Mouse (Mus musculus) thymus, postnatal 4 days (tissue): ENCODE measurements around the gene Rtn4rl2.
A peak's percentile ranks its signal among the peaks of the same experiment; 100 is the strongest.

ENCODE experiments used
- DNase-seq: peaks from one replicate; pipeline ENCODE4 v3.0.0; 2021

Rtn4rl2 gene

GRCm38 (mm10) chr2:84884611-84885010 lies 1.9 kb downstream of the Rtn4rl2 start:
- no peak for DNase-seq

GRCm38 (mm10) chr2:84883942-84884341 lies 2.6 kb downstream of the Rtn4rl2 start:
- peak; percentile 2 for DNase-seq

- peak; percentile 2 for DNase-seq
These were observed 3.0 kb downstream of the Rtn4rl2 start for GRCm38 (mm10) chr2:84883530-84883929.

GRCm38 (mm10) chr2:84883084-84883483 lies 3.4 kb downstream of the Rtn4rl2 start:
- DNase-seq, result peak; percentile 3

GRCm38 (mm10) chr2:84882606-84883005 lies 3.9 kb downstream of the Rtn4rl2 start:
- peak; percentile 14 for DNase-seq

GRCm38 (mm10) chr2:84880590-84880989 lies 5.9 kb downstream of the Rtn4rl2 start:
- peak; percentile 12 for DNase-seq

GRCm38 (mm10) chr2:84875842-84876241 lies 10.7 kb downstream of the Rtn4rl2 start:
- DNase-seq, result no peak

GRCm38 (mm10) chr2:84872105-84872716 lies 14.3 kb downstream of the Rtn4rl2 start:
- DNase-seq, result peak; percentile 33

- peak; percentile 67 for DNase-seq
These were observed 15.8 kb downstream of the Rtn4rl2 start for GRCm38 (mm10) chr2:84870623-84871160.

- no peak for DNase-seq
These were observed 17.5 kb downstream of the Rtn4rl2 start for GRCm38 (mm10) chr2:84868977-84869376.

- peak; percentile 91 for DNase-seq
These were observed 18.0 kb downstream of the Rtn4rl2 start for GRCm38 (mm10) chr2:84868521-84868943.

- peak; percentile 86 for DNase-seq
These were observed 20.6 kb downstream of the Rtn4rl2 start for GRCm38 (mm10) chr2:84865616-84866571.

- DNase-seq, result no peak
These were observed 24.3 kb downstream of the Rtn4rl2 start for GRCm38 (mm10) chr2:84862231-84862630.

- no peak for DNase-seq
These were observed 25.1 kb downstream of the Rtn4rl2 start for GRCm38 (mm10) chr2:84861430-84861829.

GRCm38 (mm10) chr2:84859991-84860780 lies 26.3 kb downstream of the Rtn4rl2 start:
- no peak for DNase-seq

GRCm38 (mm10) chr2:84858551-84858950 lies 28.0 kb downstream of the Rtn4rl2 start:
- no peak for DNase-seq

GRCm38 (mm10) chr2:84855732-84856131 lies 30.8 kb downstream of the Rtn4rl2 start:
- DNase-seq, result peak; percentile 73

GRCm38 (mm10) chr2:84851130-84852040 lies 35.1 kb downstream of the Rtn4rl2 start:
- DNase-seq, result no peak

- no peak for DNase-seq
These were observed 35.9 kb downstream of the Rtn4rl2 start for GRCm38 (mm10) chr2:84850407-84851129.

- DNase-seq, result no peak
These were observed 41.3 kb downstream of the Rtn4rl2 start for GRCm38 (mm10) chr2:84845226-84845625.

GRCm38 (mm10) chr2:84843654-84844053 lies 42.9 kb downstream of the Rtn4rl2 start:
- DNase-seq, result peak; percentile 63
